Mouse (Mus musculus) embryo, embryonic 11.5 days (tissue): Measurements from ENCODE around the gene Anp32a.

ENCODE experiments used
- DNase-seq: peaks from one replicate; pipeline ENCODE4 v3.0.0-alpha.2; 2012; ENCODE audit warnings: low read depth, low spot score

Gene Anp32a

DNA sequence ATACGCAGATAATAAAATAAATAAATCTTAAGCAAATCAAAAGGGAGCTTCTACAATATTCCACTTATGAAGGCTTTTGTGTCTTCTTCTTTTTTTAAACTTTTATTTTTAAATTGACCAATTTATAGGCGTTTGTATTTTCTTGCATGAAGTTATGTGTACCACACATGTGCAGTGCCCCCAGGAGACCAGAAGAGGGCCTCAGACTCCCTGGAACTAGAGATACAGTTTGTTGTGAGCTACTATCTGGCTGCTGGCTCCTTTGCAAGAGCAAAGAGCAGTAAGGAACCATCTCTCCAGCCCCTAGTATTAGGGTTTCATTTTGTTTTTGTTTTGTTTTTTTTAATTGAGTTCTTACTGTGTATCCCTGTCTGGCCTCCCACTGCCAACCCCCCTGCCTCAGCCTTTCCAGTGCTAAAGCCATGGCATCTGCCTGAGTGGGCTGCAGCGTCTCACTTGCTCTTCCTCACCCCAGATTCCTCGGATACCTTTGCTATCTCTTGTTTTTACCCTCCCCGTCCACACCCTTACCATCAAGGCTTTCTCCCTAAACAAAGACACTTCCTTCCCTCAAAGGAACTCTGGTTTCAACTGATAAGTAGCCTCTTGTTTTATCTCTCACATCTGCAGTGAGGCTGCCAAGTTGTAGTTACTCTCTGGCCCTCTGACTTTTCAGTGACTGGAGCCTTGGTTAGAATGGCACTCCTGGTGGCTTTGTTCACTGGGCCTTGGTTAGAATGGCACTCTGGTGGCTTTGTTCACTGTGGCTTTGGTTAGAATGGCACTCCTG lies 66.5 kb downstream of the Anp32a start:
- DNase-seq = no peak

DNA sequence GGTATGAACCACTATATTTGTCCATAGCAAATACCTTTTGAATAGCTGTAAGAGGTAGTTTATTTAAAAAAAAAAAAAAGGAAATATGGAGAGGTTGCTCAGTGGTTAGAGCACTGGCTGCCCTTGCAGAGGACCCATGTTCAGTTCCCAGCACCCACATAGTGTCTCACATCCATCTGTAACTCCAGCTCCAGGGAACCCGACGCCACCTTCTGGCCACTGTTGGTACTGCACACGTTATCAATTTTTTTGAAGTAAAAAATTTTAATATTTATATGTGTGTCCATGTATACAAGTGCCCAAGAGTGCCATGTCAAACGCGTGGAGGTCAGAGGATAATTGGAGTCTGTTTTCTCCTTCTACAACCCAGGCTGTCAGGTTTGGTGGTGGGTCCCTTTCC lies 77.6 kb downstream of the Anp32a start:
- no peak for DNase-seq

DNA sequence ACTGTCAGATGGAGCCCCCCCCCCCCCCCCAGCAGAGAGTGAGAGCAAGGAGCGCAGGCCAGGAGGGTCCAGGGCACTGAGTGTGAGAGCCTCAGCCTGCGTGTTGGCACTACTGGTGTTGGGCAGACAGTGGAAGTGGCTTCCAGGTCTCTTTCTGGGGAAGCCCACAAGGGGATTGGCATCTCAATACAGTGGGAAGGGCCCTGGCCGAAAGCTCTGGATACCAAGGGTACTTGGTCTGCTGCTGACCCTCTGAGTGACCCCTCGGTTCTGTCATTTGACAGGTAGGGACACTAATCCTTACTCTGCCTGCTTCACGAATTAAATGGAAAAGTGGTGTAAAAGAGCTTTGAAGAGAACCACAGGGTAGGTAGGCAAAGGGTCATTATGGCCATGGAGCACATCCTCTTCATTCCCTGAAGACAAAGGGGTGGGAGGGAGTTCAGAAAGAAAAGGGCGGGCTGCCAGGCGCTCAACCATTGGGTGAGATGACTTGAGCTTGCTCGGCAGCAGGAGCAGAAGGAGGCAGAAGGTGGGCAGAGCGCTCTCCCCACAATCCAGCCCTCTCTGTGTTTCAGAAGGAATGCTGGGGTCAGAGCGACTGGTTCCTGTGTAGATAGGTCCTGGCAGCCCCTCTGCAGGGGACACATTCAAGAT lies 79.3 kb downstream of the Anp32a start:
- DNase-seq = no peak

DNA sequence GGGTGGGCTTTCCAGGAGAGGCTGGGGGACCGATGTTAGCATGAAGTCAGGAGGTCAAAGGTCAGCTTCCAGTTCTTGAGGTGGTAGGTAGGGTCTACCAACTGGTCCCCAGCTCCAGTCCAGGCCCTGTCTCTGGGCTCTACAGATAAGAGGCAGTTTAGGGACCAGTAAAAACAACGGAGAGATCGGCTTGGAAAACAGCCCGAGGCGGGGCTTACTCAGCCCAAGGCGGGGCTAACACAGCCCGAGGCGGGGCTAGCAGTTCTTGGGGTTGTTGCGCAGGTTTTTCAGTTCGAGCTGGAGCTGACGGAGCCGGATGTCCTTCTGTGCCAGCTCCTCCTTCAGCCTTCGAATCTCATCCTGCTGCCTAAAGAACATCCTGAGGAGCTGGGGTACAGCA lies 79.9 kb downstream of the Anp32a start:
- DNase-seq = no peak

DNA sequence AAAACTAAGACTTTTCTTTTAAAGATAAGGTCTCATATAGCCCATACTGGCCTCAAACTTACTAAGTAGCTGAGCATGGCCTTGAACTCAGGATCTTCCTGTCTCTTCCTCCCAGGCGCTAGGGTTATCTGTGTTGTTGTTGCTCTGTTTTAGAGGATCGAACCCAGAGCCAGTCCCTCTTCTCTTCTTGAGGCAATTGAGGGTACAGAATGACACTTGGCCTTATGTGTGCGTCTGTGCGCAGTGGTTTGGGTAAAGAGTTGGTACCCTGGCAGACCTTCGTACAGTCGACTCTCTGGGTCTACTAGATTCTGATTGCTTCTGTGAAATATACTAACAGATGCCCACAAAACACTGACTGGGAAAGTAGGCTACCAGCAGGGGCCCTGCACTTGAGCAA lies 80.8 kb downstream of the Anp32a start:
- no peak for DNase-seq

DNA sequence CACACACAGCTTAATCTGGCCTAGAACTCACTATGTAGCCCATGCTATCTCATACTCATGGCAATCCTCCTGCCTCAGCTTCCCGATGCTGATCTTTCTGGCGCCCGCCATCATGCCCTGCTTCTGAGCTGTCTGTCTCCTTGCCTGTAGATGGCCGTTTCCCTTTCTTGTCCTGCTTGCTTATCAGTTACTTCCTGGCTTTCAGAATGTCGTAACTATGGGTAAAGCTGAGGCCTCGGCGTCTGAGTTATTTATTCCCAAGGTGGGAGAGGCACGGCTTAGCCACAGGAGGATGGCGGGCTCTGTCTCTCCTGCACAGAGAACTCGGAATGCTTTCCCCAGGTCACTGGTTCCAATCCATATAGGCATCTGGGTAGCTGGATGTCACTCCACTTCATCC lies 81.8 kb downstream of the Anp32a start:
- no peak for DNase-seq

DNA sequence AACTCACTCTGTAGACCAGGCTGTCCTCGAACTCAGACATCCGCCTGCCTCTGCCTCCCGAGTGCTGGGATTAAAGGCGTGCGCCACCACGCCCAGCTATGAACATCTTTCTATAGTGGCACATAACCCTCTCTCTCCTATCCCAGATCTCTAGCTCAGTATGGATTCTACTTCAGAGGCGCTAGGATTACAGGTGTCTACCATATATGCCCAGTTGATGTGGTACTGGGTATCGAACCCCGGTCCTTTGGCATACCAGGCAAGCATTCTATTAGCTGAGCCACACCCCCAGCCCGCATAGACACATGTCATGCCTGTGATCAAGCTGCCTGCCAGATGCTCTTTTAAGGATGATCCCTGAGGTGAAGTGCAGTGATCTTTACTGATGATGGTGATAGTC lies 82.8 kb downstream of the Anp32a start:
- no peak for DNase-seq

DNA sequence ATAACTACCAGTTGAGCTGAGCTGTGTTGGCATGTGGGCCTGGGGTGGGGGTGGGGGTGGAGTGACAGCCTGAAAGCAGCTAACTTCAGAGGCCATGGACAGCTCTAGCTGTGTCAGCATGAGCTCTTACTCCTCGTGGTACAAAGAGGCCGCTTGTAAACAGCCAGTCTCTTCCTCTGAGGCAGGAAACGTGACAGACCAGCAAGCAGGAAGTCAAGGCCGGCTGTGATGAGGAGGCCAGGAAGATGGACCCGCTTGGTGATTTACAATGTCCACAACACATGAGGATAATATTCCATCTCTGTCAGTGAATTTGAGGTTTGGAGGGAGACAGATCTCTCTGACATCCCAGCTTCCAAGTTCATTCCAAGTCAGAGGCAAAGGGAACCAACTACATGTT lies 84.2 kb downstream of the Anp32a start:
- no peak for DNase-seq

DNA sequence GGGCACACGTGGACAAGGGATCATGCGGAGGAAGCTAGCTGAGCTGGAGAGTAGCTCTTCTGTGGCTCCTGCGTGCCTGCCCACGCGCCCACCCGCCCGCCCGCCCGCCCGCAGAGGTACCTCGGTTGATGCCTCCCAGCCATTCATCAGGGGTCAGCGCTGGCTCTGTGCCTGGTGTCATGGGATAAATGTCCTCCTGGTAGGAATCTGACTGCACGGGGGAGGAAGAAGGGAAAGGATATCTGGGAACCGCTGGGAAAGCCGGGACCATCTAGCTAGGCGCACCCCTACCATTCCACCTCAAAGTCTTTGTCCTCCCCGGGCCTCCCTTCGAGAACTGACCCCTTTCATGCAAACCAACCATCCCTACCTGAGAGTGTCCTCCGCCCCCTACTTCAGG lies 84.9 kb downstream of the Anp32a start:
- no peak for DNase-seq

DNA sequence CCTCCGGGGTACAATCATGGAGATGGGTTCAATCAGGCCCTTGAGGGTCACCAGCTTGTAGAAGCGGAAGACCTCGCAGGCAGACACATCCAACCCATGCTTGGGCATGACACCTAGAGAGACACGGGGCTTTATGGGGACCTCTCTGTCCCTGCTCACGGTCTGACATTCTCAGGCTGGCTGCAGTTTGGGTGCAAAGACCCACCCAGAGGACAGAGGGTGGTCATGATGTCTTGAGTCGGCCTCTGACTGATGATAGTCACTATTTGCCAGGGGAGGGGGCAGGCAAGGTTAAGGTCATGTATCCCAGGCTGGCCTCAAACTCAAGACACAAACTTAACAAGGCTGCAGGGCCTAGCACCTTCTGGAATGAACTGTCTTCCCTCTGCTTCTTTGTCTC lies 85.4 kb downstream of the Anp32a start:
- no peak for DNase-seq

DNA sequence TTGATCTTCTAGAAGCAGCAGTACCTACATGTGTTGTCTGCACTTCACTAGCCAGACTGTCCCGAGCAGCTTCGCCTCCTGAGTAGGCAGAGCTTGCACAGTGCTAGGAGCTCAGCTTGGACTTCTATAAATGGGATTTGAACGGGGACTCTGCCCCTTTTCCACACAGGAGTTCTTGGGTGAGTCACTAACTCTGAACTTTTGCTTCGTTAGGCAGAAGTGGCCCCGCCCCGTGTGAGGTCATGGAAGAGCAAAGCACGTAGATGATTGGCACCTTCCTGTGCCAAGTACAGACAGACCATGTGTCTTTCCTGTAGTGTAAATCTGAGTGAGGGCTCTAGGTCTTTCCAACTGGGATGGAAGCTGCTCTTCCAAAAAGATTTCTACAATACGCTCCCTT lies 85.9 kb downstream of the Anp32a start:
- no peak for DNase-seq
